Mouse (Mus musculus): Measurements from ENCODE around the gene Orm2.

GRCm38 (mm10) chr4:63399691-63400270, 37.5 kb downstream of the Orm2 start:
- TF ChIP-seq POLR2A (IDR thresholded peaks at IDR 0.05; ENCODE audit: low read depth, low read length), result no peak
- no peak for TF ChIP-seq CTCF (conservative IDR thresholded peaks at IDR 0.05; ENCODE audit: insufficient read depth, insufficient read length, low read depth, low read length)
